Mouse (Mus musculus) stomach, embryonic 15.5 days (tissue): ENCODE data around the gene Bysl. TPM values are rescaled to one million over a fixed set of nuclear protein-coding genes. Genes with fewer than 3 reads are reported as not detected.
"Not testable (repeated sequence)": the region's sequence is repeated elsewhere in the genome, so short reads cannot be mapped to it uniquely, and the experiment has no call there.

ENCODE experiments used
- ATAC-seq: fragments of 200-750 bp; cut with Nextera tagmentation; 2 replicates; pipeline ENCODE4 v1.8.0; 2017; ENCODE audit warnings: low read depth, moderate number of reproducible peaks, moderate TSS enrichment; ENCODE audit not compliant: insufficient read depth, low FRiP score
- H3K27ac ChIP-seq: fragments of 300-500 bp; sonication (generic); 2 replicates; pipeline ENCODE4 v1.5.1; 2015; ENCODE audit warnings: mild to moderate bottlenecking, inconsistent platforms
- H3K27me3 ChIP-seq: fragments of 300-500 bp; sonication (generic); replicated peaks from 2 replicates; pipeline ENCODE4 v1.6.1; 2015; ENCODE audit warnings: inconsistent platforms
- H3K36me3 ChIP-seq: fragments of 300-500 bp; sonication (generic); 2 replicates; pipeline ENCODE4 v1.6.1; 2015; ENCODE audit warnings: inconsistent platforms
- H3K4me1 ChIP-seq: fragments of 300-500 bp; sonication (generic); 2 replicates; pipeline ENCODE4 v1.6.1; 2015; ENCODE audit warnings: inconsistent platforms
- H3K4me2 ChIP-seq: fragments of 300-500 bp; sonication (generic); 2 replicates; pipeline ENCODE4 v1.6.1; 2015; ENCODE audit warnings: mild to moderate bottlenecking, inconsistent platforms
- H3K4me3 ChIP-seq: fragments of 300-500 bp; sonication (generic); replicated peaks from 2 replicates; pipeline ENCODE4 v1.5.1; 2015; ENCODE audit warnings: inconsistent platforms
- H3K9ac ChIP-seq: fragments of 300-500 bp; sonication (generic); 2 replicates; pipeline ENCODE4 v1.6.1; 2015; ENCODE audit warnings: inconsistent platforms
- H3K9me3 ChIP-seq: fragments of 300-500 bp; sonication (generic); 2 replicates; pipeline ENCODE4 v1.6.1; 2016; ENCODE audit warnings: inconsistent platforms
- WGBS: fragments of 180-500 bp; shearing (Covaris S2); methylation state at CpG from one replicate; pipeline ENCODE4 v1.1.7; 2015; 5-methylcytosine and 5-hydroxymethylcytosine counted together
- polyA plus RNA-seq: library from polyadenylated mRNA; unstranded; fragments of >200 nt; fragmentation: Nextera tagmentation; extraction: Ambion mirVana; gene quantifications from 2 replicates; pipeline ENCODE4 v1.2.1, GENCODE M21; 2015

Gene Bysl
- polyA plus RNA-seq, 1 experiment from 2014 or later = 21.2 TPM

- peak within 1 kb of the TSS; percentile 71 for H3K9ac ChIP-seq
- no peaks in the 10 kb centered on the region for H3K36me3 ChIP-seq
- peak within 1 kb of the TSS; percentile 83 for H3K4me3 ChIP-seq
- 0% methylated on average over 3 of the region's 3 CpGs for WGBS
- peak within 1 kb of the TSS; percentile 96 for H3K27ac ChIP-seq
- H3K9me3 ChIP-seq = no peaks in the 10 kb centered on the region
- no peak for ATAC-seq
- peak within 1 kb of the TSS; percentile 98 for H3K4me2 ChIP-seq
- peaks cover 16% of the 10 kb centered on the region; the same call in 1 of the 2 replicates for H3K4me1 ChIP-seq
- H3K27me3 ChIP-seq = no peaks in the 10 kb centered on the region
Observed at GRCm38 (mm10) chr17:47630678-47631065, 19.4 kb upstream of the Bysl start, which contains the start of gene Usp49. Gene Usp49 (plus strand): TSS chr17:47630690.

- Histone ChIP-seq H3K9ac (peak overlapping the region; percentile 71), H3K9me3 (no peaks in the 10 kb centered on the region), H3K4me2 (peak overlapping the region; percentile 98), H3K4me3 (peak overlapping the region; percentile 83), H3K36me3 (no peaks in the 10 kb centered on the region), H3K27me3 (no peaks in the 10 kb centered on the region), H3K27ac (peak overlapping the region; percentile 96), H3K4me1 (peaks cover 16% of the 10 kb centered on the region; the same call in 1 of the 2 replicates)
- under 1% methylated on average over 42 of the region's 61 CpGs for WGBS
- ATAC-seq = peak; percentile 37
Observed at GRCm38 (mm10) chr17:47629717-47630677, 18.7 kb upstream of the Bysl start.

GRCm38 (mm10) chr17:47628851-47629676 is 17.8 kb upstream of the Bysl start:
- Histone ChIP-seq H3K27ac (peak overlapping the region; percentile 96), H3K9me3 (no peaks in the 10 kb centered on the region), H3K9ac (peak overlapping the region; percentile 71), H3K4me3 (peak overlapping the region; percentile 83), H3K27me3 (no peaks in the 10 kb centered on the region), H3K36me3 (peaks cover 2% of the 10 kb centered on the region; the same call in 1 of the 2 replicates), H3K4me2 (peak overlapping the region; percentile 98), H3K4me1 (peaks cover 16% of the 10 kb centered on the region; the same call in 1 of the 2 replicates)
- under 1% methylated on average over 61 of the region's 63 CpGs for whole genome bisulfite sequencing
- peak; percentile 91 for ATAC-seq

DNA sequence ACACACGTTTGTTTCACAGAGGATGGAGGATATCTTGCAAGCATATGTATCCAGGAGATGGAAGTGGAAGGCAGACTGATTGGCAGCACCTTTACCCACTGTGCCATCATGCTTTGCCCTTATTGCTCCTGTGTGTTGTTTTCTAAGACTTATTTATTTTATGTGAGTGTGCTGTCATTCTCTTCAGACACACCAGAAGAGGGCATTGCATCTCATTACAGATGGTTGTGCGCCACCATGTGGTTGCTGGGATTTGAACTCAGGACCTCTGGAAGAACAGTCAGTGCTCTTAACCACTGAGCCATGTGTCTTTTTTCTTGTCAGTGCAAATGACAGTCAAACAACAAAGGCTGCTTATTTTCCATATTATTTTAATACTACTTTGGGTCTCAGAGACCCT is 16.5 kb upstream of the Bysl start:
- Histone ChIP-seq H3K36me3 (peaks cover 14% of the 10 kb centered on the region), H3K27ac (no peak overlapping the region), H3K4me1 (peaks cover 14% of the 10 kb centered on the region; the same call in 1 of the 2 replicates), H3K27me3 (no peaks in the 10 kb centered on the region), H3K9ac (no peak overlapping the region), H3K4me2 (peak overlapping the region; percentile 98; the same call in 1 of the 2 replicates), H3K9me3 (no peaks in the 10 kb centered on the region), H3K4me3 (no peak overlapping the region)
- 72% methylated on average over 2 of the region's 2 CpGs for WGBS
- no peak for ATAC-seq

DNA sequence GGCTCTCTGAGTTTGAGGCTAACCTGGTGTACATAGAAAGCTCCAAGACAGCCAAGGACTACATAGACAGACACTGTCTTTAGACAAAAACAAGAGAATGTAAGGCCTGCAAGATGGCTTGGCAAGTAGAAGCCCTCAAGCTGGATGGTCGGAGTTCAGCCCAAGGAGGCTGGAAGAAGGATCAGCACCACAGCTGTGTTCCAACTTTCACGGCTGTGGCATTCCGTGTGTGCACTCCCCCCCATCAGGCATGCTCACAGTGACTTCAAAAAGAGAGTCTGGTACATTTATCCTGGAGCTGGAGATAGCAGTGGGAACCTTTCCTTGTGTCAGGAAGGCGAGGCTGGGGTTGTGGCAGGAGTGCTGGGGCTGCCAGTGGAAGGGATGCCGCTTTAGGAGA is 14.7 kb upstream of the Bysl start:
- Histone ChIP-seq H3K36me3 (peaks cover 21% of the 10 kb centered on the region), H3K4me1 (peaks cover 9% of the 10 kb centered on the region; the same call in 1 of the 2 replicates), H3K9me3 (no peaks in the 10 kb centered on the region), H3K9ac (no peak overlapping the region), H3K27me3 (no peaks in the 10 kb centered on the region), H3K4me3 (no peak overlapping the region), H3K27ac (no peak overlapping the region), H3K4me2 (no peak overlapping the region)
- WGBS = 84% methylated on average over 5 of the region's 5 CpGs
- ATAC-seq = no peak

DNA sequence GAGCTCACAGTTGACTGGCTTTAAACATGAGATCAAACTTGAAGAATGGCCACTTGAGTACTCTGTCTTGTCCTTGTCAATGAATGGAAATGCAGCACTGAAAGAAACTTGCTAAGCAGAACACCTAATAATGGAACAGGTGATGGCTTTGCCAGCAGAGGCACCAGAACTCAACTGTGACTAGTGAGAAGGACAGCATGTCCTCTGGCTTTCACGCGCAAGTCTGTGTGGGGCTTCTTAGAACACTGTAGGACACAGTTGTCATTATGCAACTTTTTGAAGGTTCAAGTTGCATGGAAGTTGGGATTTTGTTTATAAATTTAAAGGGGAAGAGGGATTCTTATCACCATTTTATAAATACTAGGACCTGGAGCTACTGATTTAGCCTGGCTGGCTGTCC is 13.8 kb upstream of the Bysl start:
- Histone ChIP-seq H3K9ac (no peak overlapping the region), H3K4me1 (peaks cover 2% of the 10 kb centered on the region; the same call in 1 of the 2 replicates), H3K27ac (no peak overlapping the region), H3K9me3 (no peaks in the 10 kb centered on the region), H3K4me2 (no peak overlapping the region), H3K36me3 (peaks cover 27% of the 10 kb centered on the region), H3K27me3 (no peaks in the 10 kb centered on the region), H3K4me3 (no peak overlapping the region)
- ATAC-seq = no peak
- 97% methylated on average over 2 of the region's 2 CpGs for WGBS

GRCm38 (mm10) chr17:47624572-47624971 is 13.3 kb upstream of the Bysl start:
- not testable (repeated sequence) for H3K4me2 ChIP-seq, H3K4me1 ChIP-seq, ATAC-seq, H3K27me3 ChIP-seq, H3K9me3 ChIP-seq, H3K9ac ChIP-seq, H3K4me3 ChIP-seq, H3K27ac ChIP-seq
- WGBS = 93% methylated on average over 5 of the region's 5 CpGs
- H3K36me3 ChIP-seq = peaks cover 32% of the 10 kb centered on the region

GRCm38 (mm10) chr17:47622912-47623554 is 11.7 kb upstream of the Bysl start:
- H3K9me3 ChIP-seq = no peaks in the 10 kb centered on the region
- ATAC-seq = no peak
- WGBS = 94% methylated on average over 14 of the region's 14 CpGs
- no peak overlapping the region for H3K4me2 ChIP-seq
- no peak overlapping the region for H3K27ac ChIP-seq
- no peak overlapping the region for H3K9ac ChIP-seq
- H3K27me3 ChIP-seq = no peaks in the 10 kb centered on the region
- no peak overlapping the region for H3K4me3 ChIP-seq
- no peaks in the 10 kb centered on the region for H3K4me1 ChIP-seq
- H3K36me3 ChIP-seq = peaks cover 32% of the 10 kb centered on the region

GRCm38 (mm10) chr17:47618556-47619311 is 7.4 kb upstream of the Bysl start:
- no peak overlapping the region for H3K9ac ChIP-seq
- H3K9me3 ChIP-seq = no peaks in the 10 kb centered on the region
- H3K27me3 ChIP-seq = no peaks in the 10 kb centered on the region
- H3K27ac ChIP-seq = no peak overlapping the region
- WGBS = 83% methylated on average over 13 of the region's 13 CpGs
- no peak overlapping the region for H3K4me2 ChIP-seq
- H3K4me3 ChIP-seq = no peak overlapping the region
- ATAC-seq = no peak
- no peaks in the 10 kb centered on the region for H3K4me1 ChIP-seq
- H3K36me3 ChIP-seq = peaks cover 39% of the 10 kb centered on the region

GRCm38 (mm10) chr17:47617605-47618307 is 6.5 kb upstream of the Bysl start:
- Histone ChIP-seq H3K27ac (no peak overlapping the region), H3K4me2 (no peak overlapping the region), H3K4me3 (no peak overlapping the region), H3K9me3 (no peaks in the 10 kb centered on the region), H3K9ac (no peak overlapping the region), H3K27me3 (no peaks in the 10 kb centered on the region), H3K36me3 (peaks cover 31% of the 10 kb centered on the region), H3K4me1 (peaks cover 3% of the 10 kb centered on the region)
- peak; percentile 88 for ATAC-seq
- 88% methylated on average over 9 of the region's 9 CpGs for WGBS
